Comparison of ENCODE assay signal across 12 mouse cellular contexts in the genomic region with DNA sequence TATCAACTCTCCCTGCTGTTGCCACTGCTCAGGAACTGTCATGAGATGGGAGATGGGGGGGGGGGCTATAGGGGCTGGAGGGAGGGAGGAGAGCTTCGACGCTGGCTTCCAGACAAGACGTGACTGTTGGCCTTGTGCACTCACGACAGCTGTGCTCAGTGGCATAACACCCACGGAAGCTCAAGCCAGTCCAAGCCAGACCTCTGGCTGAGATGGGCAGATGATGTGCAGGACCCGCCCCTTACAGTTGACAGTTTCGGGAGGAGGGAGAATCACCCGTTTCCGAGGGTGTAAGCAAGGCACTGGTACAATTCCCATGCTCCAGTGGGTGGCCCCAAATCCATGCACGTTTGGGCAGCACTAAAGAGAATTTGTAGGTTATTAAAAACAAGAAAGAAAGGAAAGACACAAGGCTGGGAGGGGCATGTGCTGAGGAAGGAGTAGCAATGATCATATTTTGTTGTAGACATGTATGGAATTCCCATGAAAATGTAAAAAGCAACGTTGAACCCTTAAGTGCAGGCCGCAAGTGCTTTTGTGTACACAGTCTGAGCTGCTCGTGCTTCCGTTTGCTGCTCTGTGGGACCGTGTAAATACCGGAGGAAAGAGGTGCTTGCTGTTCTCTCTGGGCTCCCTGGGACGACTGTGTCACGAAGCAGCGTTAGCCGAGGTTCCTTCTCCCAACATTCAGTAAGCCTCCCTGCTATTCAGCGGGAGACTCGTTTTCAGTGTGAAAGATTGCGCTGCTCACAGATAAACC.
DNase-seq lines count a peak whose midpoint lies in the region; ATAC-seq lines count a peak whose summit lies in the region.
"Had no signal": no experiment of that assay in that cellular context is flagged by ENCODE, and none has a peak within 500 bp of the region (broad histone marks: within the 10 kb centered on the region; RNA-seq: fewer than 3 reads in every experiment).

No protein-coding gene starts in this region.

- no peaks in the 10 kb centered on the region for H3K27me3 ChIP-seq in hindbrain, embryonic 14.5 days (ENCODE audit: control insufficient read depth, insufficient read depth, low read length)
- H3K27me3 ChIP-seq in hindbrain, embryonic 10.5 days (ENCODE audit: insufficient read depth, poor library complexity, severe bottlenecking): no peaks in the 10 kb centered on the region
- H3K27me3 ChIP-seq in midbrain, embryonic 12.5 days: no peaks in the 10 kb centered on the region
- no peaks in the 10 kb centered on the region for H3K27me3 ChIP-seq in midbrain, embryonic 13.5 days

- ATAC-seq in hindbrain, embryonic 14.5 days (ENCODE audit: low FRiP score): peak; percentile 46; the same call in 1 of the 2 replicates
- 0 out of 2 replicates have a peak, but pooled peaks have one; percentile 30 for ATAC-seq in midbrain, embryonic 12.5 days (ENCODE audit: low FRiP score, low read depth)
- no peak for ATAC-seq in midbrain, embryonic 13.5 days
- no peak for ATAC-seq in inflammation-experienced regulatory T-cells, adult 6 months

- no peak for DNase-seq in hindbrain, embryonic 14.5 days (ENCODE audit: low spot score)
- DNase-seq in hindbrain, embryonic 10.5 days (ENCODE audit: low spot score): no peak
- DNase-seq in lung, postnatal 25 days (ENCODE audit: low spot score): peak; percentile 53
- DNase-seq in frontal cortex, postnatal 36 days (ENCODE audit: low spot score in 2 of 2): no peak
- DNase-seq in adrenal gland, postnatal 25 days: no peak
- DNase-seq: cerebellum, postnatal 25 days; heart, adult 2 months; kidney, postnatal 14 days; thymus, postnatal 4 days had no signal

- WGBS in hindbrain, embryonic 14.5 days: 64% methylated on average over 23 of the region's 23 CpGs
- WGBS in hindbrain, embryonic 10.5 days: 81% methylated on average over 23 of the region's 23 CpGs
- WGBS in midbrain, embryonic 12.5 days: 75% methylated on average over 23 of the region's 23 CpGs
- WGBS in midbrain, embryonic 13.5 days: 76% methylated on average over 23 of the region's 23 CpGs

- H3K36me3 ChIP-seq in hindbrain, embryonic 14.5 days (replicated peaks; ENCODE audit: control insufficient read depth, insufficient read depth): no peaks in the 10 kb centered on the region
- H3K36me3 ChIP-seq in hindbrain, embryonic 10.5 days: no peaks in the 10 kb centered on the region
- H3K36me3 ChIP-seq in midbrain, embryonic 12.5 days: no peaks in the 10 kb centered on the region
- H3K36me3 ChIP-seq in midbrain, embryonic 13.5 days: no peaks in the 10 kb centered on the region

- H3K4me2 ChIP-seq in hindbrain, embryonic 14.5 days (replicated peaks): no peak overlapping the region
- no peak overlapping the region for H3K4me2 ChIP-seq in midbrain, embryonic 12.5 days (replicated peaks)
- no peak overlapping the region for H3K4me2 ChIP-seq in midbrain, embryonic 13.5 days (replicated peaks)

- H3K9ac ChIP-seq in hindbrain, embryonic 14.5 days: no peak overlapping the region
- H3K9ac ChIP-seq in midbrain, embryonic 12.5 days (replicated peaks): no peak overlapping the region
- no peak overlapping the region for H3K9ac ChIP-seq in midbrain, embryonic 13.5 days (replicated peaks)

- no peak overlapping the region for H3K27ac ChIP-seq in hindbrain, embryonic 14.5 days
- no peak overlapping the region; the same call in 1 of the 2 replicates for H3K27ac ChIP-seq in hindbrain, embryonic 10.5 days
- H3K27ac ChIP-seq in midbrain, embryonic 12.5 days (replicated peaks): no peak overlapping the region
- no peak overlapping the region for H3K27ac ChIP-seq in midbrain, embryonic 13.5 days
- H3K27ac ChIP-seq: heart, adult 2 months had no signal

- H3K9me3 ChIP-seq in hindbrain, embryonic 14.5 days (ENCODE audit: control insufficient read depth, low read length): no peaks in the 10 kb centered on the region
- H3K9me3 ChIP-seq in hindbrain, embryonic 10.5 days: no peaks in the 10 kb centered on the region
- H3K9me3 ChIP-seq in midbrain, embryonic 12.5 days: no peaks in the 10 kb centered on the region
- H3K9me3 ChIP-seq in midbrain, embryonic 13.5 days: no peaks in the 10 kb centered on the region

- no peak overlapping the region for H3K4me3 ChIP-seq in hindbrain, embryonic 14.5 days (replicated peaks; ENCODE audit: low read length)
- H3K4me3 ChIP-seq in hindbrain, embryonic 10.5 days: no peak overlapping the region
- H3K4me3 ChIP-seq in midbrain, embryonic 12.5 days: no peak overlapping the region
- no peak overlapping the region for H3K4me3 ChIP-seq in midbrain, embryonic 13.5 days (replicated peaks)
- H3K4me3 ChIP-seq: heart, adult 2 months had no signal

- no peaks in the 10 kb centered on the region; the same call in 1 of the 2 replicates for H3K4me1 ChIP-seq in hindbrain, embryonic 14.5 days (replicated peaks; ENCODE audit: control insufficient read depth, insufficient read depth, low read length)
- peaks cover 9% of the 10 kb centered on the region; the same call in 1 of the 2 replicates for H3K4me1 ChIP-seq in hindbrain, embryonic 10.5 days (replicated peaks)
- H3K4me1 ChIP-seq in midbrain, embryonic 12.5 days: peaks cover 3% of the 10 kb centered on the region; the same call in 1 of the 2 replicates
- H3K4me1 ChIP-seq in midbrain, embryonic 13.5 days (replicated peaks): no peaks in the 10 kb centered on the region

Comparison
In these comparisons a context has a peak if more than half of its experiments do, and no peak if none do; other contexts are left out.
1. ATAC-seq: peak in hindbrain, embryonic 14.5 days (single experiment) and midbrain, embryonic 12.5 days (single experiment); none in midbrain, embryonic 13.5 days (single experiment) and inflammation-experienced regulatory T-cells, adult 6 months (single experiment).